Mouse (Mus musculus) hindbrain, embryonic 13.5 days (tissue): ENCODE data around the gene Marc2. TPM values are rescaled to one million over a fixed set of nuclear protein-coding genes. Genes with fewer than 3 reads are reported as not detected.

Experiments used
- ATAC-seq: fragments of 200-750 bp; cut with Nextera tagmentation; 2 replicates; pipeline ENCODE4 v1.8.0; 2017; ENCODE audit warnings: moderate TSS enrichment; ENCODE audit not compliant: low FRiP score
- H3K27ac ChIP-seq: fragments of 300-500 bp; sonication (generic); 2 replicates; pipeline ENCODE4 v1.5.1; 2015; ENCODE audit warnings: inconsistent platforms, mild to moderate bottlenecking, moderate library complexity
- H3K27me3 ChIP-seq: fragments of 300-500 bp; sonication (generic); 2 replicates; pipeline ENCODE4 v1.6.1; 2015; ENCODE audit warnings: mild to moderate bottlenecking, inconsistent platforms
- H3K36me3 ChIP-seq: fragments of 300-500 bp; sonication (generic); 2 replicates; pipeline ENCODE4 v1.6.1; 2015; ENCODE audit warnings: mild to moderate bottlenecking, inconsistent platforms
- H3K4me1 ChIP-seq: fragments of 300-500 bp; sonication (generic); replicated peaks from 2 replicates; pipeline ENCODE4 v1.6.1; 2015; ENCODE audit warnings: inconsistent platforms
- H3K4me2 ChIP-seq: fragments of 300-500 bp; sonication (generic); 2 replicates; pipeline ENCODE4 v1.6.1; 2015; ENCODE audit warnings: inconsistent platforms, mild to moderate bottlenecking, moderate library complexity
- H3K4me3 ChIP-seq: fragments of 300-500 bp; sonication (generic); 2 replicates; pipeline ENCODE4 v1.5.1; 2015; ENCODE audit warnings: mild to moderate bottlenecking, inconsistent platforms
- H3K9ac ChIP-seq: fragments of 300-500 bp; sonication (generic); 2 replicates; pipeline ENCODE4 v1.6.1; 2015; ENCODE audit warnings: mild to moderate bottlenecking, inconsistent platforms
- H3K9me3 ChIP-seq: fragments of 300-500 bp; sonication (generic); 2 replicates; pipeline ENCODE4 v1.6.1; 2016; ENCODE audit warnings: inconsistent platforms
- WGBS: fragments of 180-500 bp; shearing (Covaris S2); methylation state at CpG from one replicate; pipeline ENCODE4 v1.1.7; 2015; 5-methylcytosine and 5-hydroxymethylcytosine counted together
- polyA plus RNA-seq: library from polyadenylated mRNA; unstranded; fragments of >200 nt; fragmentation: Nextera tagmentation; extraction: Ambion mirVana; gene quantifications from 2 replicates; pipeline ENCODE4 v1.2.1, GENCODE M21; 2015

The Marc2 gene
- polyA plus RNA-seq, 1 experiment from 2014 or later, result 119 TPM

GRCm38 (mm10) chr1:184825093-184825492 lies 21.2 kb downstream of the Marc2 start:
- Histone ChIP-seq H3K9me3 (no peaks in the 10 kb centered on the region), H3K27ac (no peak overlapping the region), H3K4me2 (peak overlapping the region; percentile 32; the same call in 1 of the 2 replicates), H3K36me3 (peaks cover 16% of the 10 kb centered on the region), H3K27me3 (0 out of 2 replicates have a peak, but pooled peaks cover 4% of the 10 kb centered on the region), H3K4me3 (no peak overlapping the region), H3K9ac (no peak overlapping the region), H3K4me1 (peaks cover 31% of the 10 kb centered on the region)
- WGBS, result 24% methylated on average over 11 of the region's 11 CpGs
- no peak for ATAC-seq

- Histone ChIP-seq H3K4me3 (no peak overlapping the region), H3K27me3 (0 out of 2 replicates have a peak, but pooled peaks cover 4% of the 10 kb centered on the region), H3K36me3 (peaks cover 15% of the 10 kb centered on the region), H3K27ac (no peak overlapping the region), H3K4me2 (peak overlapping the region; percentile 32), H3K4me1 (peaks cover 31% of the 10 kb centered on the region), H3K9me3 (no peaks in the 10 kb centered on the region), H3K9ac (no peak overlapping the region)
- ATAC-seq, result peak; percentile 84
- 4% methylated on average over 12 of the region's 12 CpGs for WGBS
These were observed 21.8 kb downstream of the Marc2 start for GRCm38 (mm10) chr1:184824439-184824851.

GRCm38 (mm10) chr1:184822678-184823077 lies 23.6 kb downstream of the Marc2 start:
- no peak overlapping the region for H3K4me3 ChIP-seq

GRCm38 (mm10) chr1:184817768-184818167 lies 28.5 kb downstream of the Marc2 start:
- H3K4me3 ChIP-seq, result no peak overlapping the region
- no peak overlapping the region for H3K9ac ChIP-seq
- no peak overlapping the region for H3K27ac ChIP-seq
- H3K4me1 ChIP-seq, result peaks cover 7% of the 10 kb centered on the region
- no peaks in the 10 kb centered on the region for H3K9me3 ChIP-seq
- H3K36me3 ChIP-seq, result peaks cover 53% of the 10 kb centered on the region
- H3K4me2 ChIP-seq, result no peak overlapping the region
- no peaks in the 10 kb centered on the region for H3K27me3 ChIP-seq
- no peak for ATAC-seq
- WGBS, result 84% methylated on average over 6 of the region's 6 CpGs

More at GRCm38 (mm10) chr1:184822678-184823077, 23.6 kb downstream of the Marc2 start:
- peak; percentile 53; the same call in 1 of the 2 replicates for ATAC-seq
- Histone ChIP-seq H3K9me3 (no peaks in the 10 kb centered on the region), H3K4me1 (peaks cover 31% of the 10 kb centered on the region), H3K36me3 (peaks cover 29% of the 10 kb centered on the region), H3K27ac (peak overlapping the region; percentile 23; the same call in 1 of the 2 replicates), H3K9ac (0 out of 2 replicates have a peak overlapping the region, but pooled peaks have one; percentile 51), H3K27me3 (0 out of 2 replicates have a peak, but pooled peaks cover 4% of the 10 kb centered on the region), H3K4me2 (peak overlapping the region; percentile 46)
- WGBS, result 17% methylated on average over 11 of the region's 11 CpGs

- H3K4me3 ChIP-seq, result no peak overlapping the region
- no peak overlapping the region for H3K9ac ChIP-seq
- no peaks in the 10 kb centered on the region for H3K9me3 ChIP-seq
- no peak for ATAC-seq
- H3K27me3 ChIP-seq, result peaks cover 31% of the 10 kb centered on the region
- H3K4me1 ChIP-seq, result peaks cover 9% of the 10 kb centered on the region
- 78% methylated on average over 8 of the region's 8 CpGs for WGBS
- no peak overlapping the region for H3K27ac ChIP-seq
- no peak overlapping the region for H3K4me2 ChIP-seq
- peaks cover 18% of the 10 kb centered on the region for H3K36me3 ChIP-seq
These were observed 34.5 kb downstream of the Marc2 start for GRCm38 (mm10) chr1:184811716-184812250.

- peak; percentile 54 for ATAC-seq
- Histone ChIP-seq H3K4me1 (peaks cover 9% of the 10 kb centered on the region), H3K4me2 (peak within 1 kb of the TSS; percentile 66), H3K27ac (no peak within 1 kb of the TSS), H3K27me3 (peaks cover 31% of the 10 kb centered on the region), H3K36me3 (peaks cover 12% of the 10 kb centered on the region), H3K4me3 (peak within 1 kb of the TSS; percentile 41), H3K9me3 (no peaks in the 10 kb centered on the region), H3K9ac (peak within 1 kb of the TSS; percentile 66)
- WGBS, result 6% methylated on average over 52 of the region's 52 CpGs
These were observed 35.3 kb downstream of the Marc2 start, which contains the start of gene Marc1 for GRCm38 (mm10) chr1:184810780-184811575. Gene Marc1, minus strand, starts transcription at chr1:184811313.

GRCm38 (mm10) chr1:184809578-184810001 lies 36.7 kb downstream of the Marc2 start:
- H3K4me1 ChIP-seq, result peaks cover 9% of the 10 kb centered on the region
- no peak overlapping the region for H3K9ac ChIP-seq
- H3K36me3 ChIP-seq, result peaks cover 9% of the 10 kb centered on the region
- H3K27me3 ChIP-seq, result peaks cover 31% of the 10 kb centered on the region
- H3K9me3 ChIP-seq, result no peaks in the 10 kb centered on the region
- H3K27ac ChIP-seq, result no peak overlapping the region
- no peak overlapping the region for H3K4me3 ChIP-seq
- H3K4me2 ChIP-seq, result no peak overlapping the region
- ATAC-seq, result no peak
- 67% methylated on average over 6 of the region's 6 CpGs for WGBS

GRCm38 (mm10) chr1:184808418-184809012 lies 37.7 kb downstream of the Marc2 start:
- Histone ChIP-seq H3K9me3 (no peaks in the 10 kb centered on the region), H3K27me3 (peaks cover 31% of the 10 kb centered on the region), H3K9ac (no peak overlapping the region), H3K4me1 (peaks cover 9% of the 10 kb centered on the region), H3K27ac (no peak overlapping the region), H3K4me2 (no peak overlapping the region), H3K4me3 (no peak overlapping the region), H3K36me3 (0 out of 2 replicates have a peak, but pooled peaks cover 3% of the 10 kb centered on the region)
- 87% methylated on average over 17 of the region's 17 CpGs for WGBS
- no peak for ATAC-seq

- no peak overlapping the region for H3K9ac ChIP-seq
- H3K36me3 ChIP-seq, result no peaks in the 10 kb centered on the region
- peaks cover 9% of the 10 kb centered on the region for H3K4me1 ChIP-seq
- 64% methylated on average over 15 of the region's 15 CpGs for WGBS
- no peaks in the 10 kb centered on the region for H3K9me3 ChIP-seq
- no peak overlapping the region for H3K4me2 ChIP-seq
- H3K27me3 ChIP-seq, result peaks cover 31% of the 10 kb centered on the region
- H3K27ac ChIP-seq, result no peak overlapping the region
- no peak overlapping the region for H3K4me3 ChIP-seq
- ATAC-seq, result no peak
These were observed 38.4 kb downstream of the Marc2 start for GRCm38 (mm10) chr1:184807627-184808417.

GRCm38 (mm10) chr1:184807123-184807522 lies 39.1 kb downstream of the Marc2 start:
- Histone ChIP-seq H3K27me3 (peaks cover 28% of the 10 kb centered on the region), H3K27ac (no peak overlapping the region), H3K4me1 (peaks cover 9% of the 10 kb centered on the region), H3K9me3 (no peaks in the 10 kb centered on the region), H3K4me2 (no peak overlapping the region), H3K9ac (no peak overlapping the region), H3K36me3 (no peaks in the 10 kb centered on the region), H3K4me3 (no peak overlapping the region)
- WGBS, result 75% methylated on average over 7 of the region's 7 CpGs
- no peak for ATAC-seq

- Histone ChIP-seq H3K9ac (no peak overlapping the region), H3K9me3 (0 out of 2 replicates have a peak, but pooled peaks cover 6% of the 10 kb centered on the region), H3K4me3 (no peak overlapping the region), H3K27me3 (peaks cover 15% of the 10 kb centered on the region), H3K4me1 (peaks cover 5% of the 10 kb centered on the region), H3K27ac (no peak overlapping the region), H3K36me3 (no peaks in the 10 kb centered on the region), H3K4me2 (no peak overlapping the region)
- WGBS, result 94% methylated on average over 4 of the region's 4 CpGs
- ATAC-seq, result no peak
These were observed 40.5 kb downstream of the Marc2 start for GRCm38 (mm10) chr1:184805749-184806148.
